Mouse (Mus musculus): ENCODE data around the gene Vangl2. TPM values are rescaled to one million over a fixed set of nuclear protein-coding genes. Genes with fewer than 3 reads are reported as not detected.

Gene Vangl2
- polyA plus RNA-seq, 1 experiment, result not detected

DNA sequence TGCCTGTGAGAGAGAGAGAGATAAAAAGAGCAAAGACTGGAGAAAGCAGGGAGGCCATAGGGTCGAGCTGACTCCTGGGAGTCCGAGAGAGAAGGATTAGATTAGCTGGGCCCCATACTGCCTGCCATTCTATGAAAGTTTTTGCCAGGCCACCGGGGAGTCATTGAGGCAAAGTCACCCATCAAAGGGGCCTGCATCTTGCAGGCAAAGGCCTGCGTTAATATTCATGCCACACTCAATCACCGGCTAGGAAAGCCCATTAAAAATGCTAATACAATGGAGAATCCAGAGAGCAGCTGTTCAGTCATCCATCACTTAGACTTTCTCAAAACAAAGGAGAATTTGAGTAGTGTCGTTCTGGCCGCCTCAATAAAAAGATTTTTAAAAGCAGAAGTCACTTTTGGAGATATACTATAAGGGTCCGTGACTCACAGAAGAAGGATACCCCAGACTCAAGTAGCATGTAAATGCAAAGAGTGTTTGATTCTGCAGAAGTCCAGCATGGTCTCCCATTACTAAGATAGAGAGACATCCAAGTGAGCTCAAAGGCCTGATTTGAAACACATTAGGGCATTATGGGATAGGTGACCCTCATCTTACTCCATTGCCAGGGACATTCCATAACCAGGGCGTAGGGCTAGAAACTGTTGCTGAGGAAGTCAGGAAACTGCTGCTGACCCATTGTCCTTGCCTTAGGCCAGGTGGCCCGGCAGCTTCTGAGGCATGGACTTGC, 57.2 kb downstream of the Vangl2 start:
- H3K4me1 ChIP-seq (ENCODE audit: control insufficient read depth, insufficient read depth, low read length), result no peaks in the 10 kb centered on the region
- H3K4me3 ChIP-seq (ENCODE audit: insufficient read depth, low read depth, low read length), result no peak overlapping the region
- 59% methylated on average over 10 of the region's 10 CpGs for WGBS
- TF ChIP-seq POLR2A (IDR thresholded peaks at IDR 0.05; ENCODE audit: insufficient read depth, low read depth, low read length), result no peak
- TF ChIP-seq CTCF (IDR thresholded peaks at IDR 0.05; ENCODE audit: insufficient read depth, low read depth, low read length), result no peak
- no peak overlapping the region for H3K27ac ChIP-seq (ENCODE audit: insufficient read depth, low read depth, low read length)

DNA sequence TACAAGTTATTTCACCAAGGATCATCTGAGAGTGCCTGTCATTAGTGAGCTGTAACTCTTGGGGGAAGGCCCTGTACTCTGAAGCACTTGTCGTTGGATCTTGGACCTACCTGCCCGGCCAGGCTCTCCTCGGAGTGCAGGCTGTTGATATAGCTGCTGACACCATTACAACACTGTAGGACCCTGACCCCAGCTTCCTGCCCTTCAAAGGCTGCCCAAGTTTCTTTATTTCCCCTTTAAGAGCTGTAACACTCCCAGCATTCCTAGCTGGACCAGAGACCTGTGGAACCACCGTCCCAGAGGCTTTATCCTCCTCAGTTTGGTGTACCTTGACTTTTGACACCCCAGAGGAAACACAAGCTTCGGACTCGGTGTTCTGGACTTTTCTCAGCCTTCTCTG, 59.0 kb downstream of the Vangl2 start:
- no peaks in the 10 kb centered on the region for H3K4me1 ChIP-seq (ENCODE audit: control insufficient read depth, insufficient read depth, low read length)
- TF ChIP-seq CTCF (IDR thresholded peaks at IDR 0.05; ENCODE audit: insufficient read depth, low read depth, low read length) (no peak), POLR2A (IDR thresholded peaks at IDR 0.05; ENCODE audit: insufficient read depth, low read depth, low read length) (no peak)
- no peak overlapping the region for H3K27ac ChIP-seq (ENCODE audit: insufficient read depth, low read depth, low read length)
- WGBS, result 90% methylated on average over 6 of the region's 6 CpGs
- no peak overlapping the region for H3K4me3 ChIP-seq (ENCODE audit: insufficient read depth, low read depth, low read length)

DNA sequence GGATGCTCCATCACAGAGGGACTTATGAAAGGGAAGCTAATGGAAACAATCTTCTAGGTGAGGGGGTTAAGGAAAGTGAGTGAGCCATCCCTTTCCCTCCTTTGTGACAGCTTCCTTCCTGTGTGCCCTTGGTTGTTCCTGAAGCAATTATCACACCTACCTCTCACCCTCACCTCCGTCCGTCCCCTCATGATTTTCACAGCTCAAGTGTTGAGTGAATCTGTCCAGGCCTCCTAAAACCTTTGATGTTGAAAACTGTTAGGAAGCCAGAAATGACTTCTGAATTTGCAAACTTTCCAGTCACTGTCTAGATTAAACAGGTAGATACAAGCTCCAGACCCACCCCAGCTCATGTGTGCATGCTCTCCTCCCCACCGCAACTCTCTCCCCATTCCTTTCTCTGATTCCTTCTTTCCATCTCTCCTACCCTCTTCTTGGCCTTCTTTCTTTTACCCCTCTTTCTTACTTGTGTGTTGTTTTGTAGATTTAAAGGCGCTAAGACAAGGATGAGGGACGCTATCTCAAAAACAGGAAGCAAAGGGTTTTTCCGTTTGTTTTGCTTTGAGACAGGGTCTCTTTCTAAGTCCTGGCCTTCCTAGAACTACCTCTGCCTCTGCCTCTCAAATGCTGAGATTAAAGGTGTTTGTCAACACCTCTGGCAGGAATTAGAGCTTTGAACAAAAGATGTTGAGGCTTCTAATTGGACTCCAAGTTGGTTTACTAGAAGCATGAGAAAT, 62.0 kb downstream of the Vangl2 start:
- Histone ChIP-seq H3K27ac (ENCODE audit: insufficient read depth, low read depth, low read length) (no peak overlapping the region), H3K4me1 (ENCODE audit: control insufficient read depth, insufficient read depth, low read length) (no peaks in the 10 kb centered on the region), H3K4me3 (ENCODE audit: insufficient read depth, low read depth, low read length) (no peak overlapping the region)
- TF ChIP-seq CTCF (IDR thresholded peaks at IDR 0.05; ENCODE audit: insufficient read depth, low read depth, low read length) (no peak), POLR2A (IDR thresholded peaks at IDR 0.05; ENCODE audit: insufficient read depth, low read depth, low read length) (no peak)
- 96% methylated on average over 6 of the region's 6 CpGs for WGBS

DNA sequence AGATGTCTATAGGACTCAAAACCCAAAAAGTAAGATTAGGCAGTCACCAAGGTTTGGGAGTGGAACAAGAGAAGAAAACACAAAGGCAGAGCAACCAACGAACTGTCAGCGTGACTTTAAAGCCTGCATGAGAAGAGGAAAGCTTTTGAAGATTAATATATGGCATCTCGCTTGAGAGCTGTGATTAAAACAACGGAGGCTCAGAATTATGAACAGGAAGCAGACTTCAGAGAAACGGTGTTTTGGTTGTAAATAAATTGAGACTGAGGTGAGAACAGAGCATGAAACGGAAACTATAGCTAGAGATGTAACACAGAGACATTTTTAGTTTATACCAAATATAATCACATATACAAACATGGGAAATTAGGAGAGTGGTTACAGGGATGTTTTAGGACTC, 64.6 kb downstream of the Vangl2 start:
- TF ChIP-seq CTCF (IDR thresholded peaks at IDR 0.05; ENCODE audit: insufficient read depth, low read depth, low read length) (no peak), POLR2A (IDR thresholded peaks at IDR 0.05; ENCODE audit: insufficient read depth, low read depth, low read length) (no peak)
- Histone ChIP-seq H3K4me3 (ENCODE audit: insufficient read depth, low read depth, low read length) (no peak overlapping the region), H3K27ac (ENCODE audit: insufficient read depth, low read depth, low read length) (no peak overlapping the region), H3K4me1 (ENCODE audit: control insufficient read depth, insufficient read depth, low read length) (no peaks in the 10 kb centered on the region)
- WGBS, result 76% methylated on average over 6 of the region's 6 CpGs

DNA sequence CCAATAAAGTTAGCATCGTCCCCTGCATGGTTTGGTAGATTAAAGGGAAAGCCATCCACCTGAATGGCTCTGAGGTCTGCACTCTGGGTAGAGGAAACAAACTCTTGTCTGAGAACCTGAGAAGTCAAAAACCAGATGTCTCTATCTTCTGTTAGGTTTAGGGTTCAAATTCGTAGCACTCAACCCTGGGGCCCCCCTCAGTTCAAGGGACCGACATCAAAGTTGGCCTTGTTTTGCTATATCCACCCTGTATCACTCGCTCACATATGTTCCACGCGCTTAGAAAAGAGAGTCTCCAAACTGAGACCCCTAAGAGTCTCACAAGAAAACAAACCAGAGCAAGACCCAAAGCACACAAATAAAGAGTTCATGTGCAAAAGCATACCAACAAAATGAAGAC, 66.5 kb downstream of the Vangl2 start:
- no peaks in the 10 kb centered on the region for H3K4me1 ChIP-seq (ENCODE audit: control insufficient read depth, insufficient read depth, low read length)
- no peak overlapping the region for H3K27ac ChIP-seq (ENCODE audit: insufficient read depth, low read depth, low read length)
- TF ChIP-seq POLR2A (IDR thresholded peaks at IDR 0.05; ENCODE audit: insufficient read depth, low read depth, low read length) (no peak), CTCF (IDR thresholded peaks at IDR 0.05; ENCODE audit: insufficient read depth, low read depth, low read length) (no peak)
- H3K4me3 ChIP-seq (ENCODE audit: insufficient read depth, low read depth, low read length), result no peak overlapping the region
- WGBS, result 94% methylated on average over 6 of the region's 6 CpGs

DNA sequence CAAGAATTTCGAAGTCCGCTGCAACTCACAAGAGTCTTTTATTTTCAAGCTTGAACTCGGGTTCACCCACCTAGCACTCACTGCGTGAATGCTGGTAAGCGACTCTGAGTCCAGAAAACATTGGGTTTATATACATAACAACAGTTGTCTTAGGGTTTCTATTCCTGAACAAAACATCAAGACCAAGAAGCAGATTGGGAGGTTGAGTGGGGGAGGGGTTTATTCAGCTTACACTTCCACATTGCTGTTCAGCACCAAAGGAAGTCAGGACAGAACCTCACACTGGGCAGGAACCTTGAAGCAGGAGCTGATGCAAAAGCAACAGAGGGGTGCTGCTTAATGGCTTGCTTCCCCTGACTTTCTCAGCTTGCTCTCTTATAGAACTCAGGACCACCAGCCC, 67.5 kb downstream of the Vangl2 start:
- TF ChIP-seq POLR2A (IDR thresholded peaks at IDR 0.05; ENCODE audit: insufficient read depth, low read depth, low read length), result no peak
- TF ChIP-seq CTCF (IDR thresholded peaks at IDR 0.05; ENCODE audit: insufficient read depth, low read depth, low read length), result no peak

DNA sequence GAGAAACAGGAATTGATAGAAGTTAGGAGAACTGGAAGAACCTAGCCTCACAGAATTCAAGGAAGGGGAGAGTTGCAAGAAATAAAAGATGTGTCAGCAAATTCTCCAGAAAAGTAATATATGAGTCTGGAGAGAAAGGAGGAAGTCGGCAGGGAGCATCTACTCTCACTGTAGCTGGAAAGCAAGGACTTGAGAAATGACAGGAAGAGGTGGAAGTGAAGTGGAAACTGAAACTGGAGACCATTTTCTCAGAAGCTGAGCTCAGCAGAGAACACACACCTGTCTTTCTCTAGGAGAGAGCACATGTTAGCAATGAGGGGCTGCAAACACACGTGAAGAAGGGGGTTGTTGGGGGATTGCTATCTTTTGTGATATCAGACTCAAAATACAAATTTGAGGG, 70.8 kb downstream of the Vangl2 start:
- 82% methylated on average over 2 of the region's 2 CpGs for WGBS
- TF ChIP-seq CTCF (IDR thresholded peaks at IDR 0.05; ENCODE audit: insufficient read depth, low read depth, low read length), result no peak
- no peak for TF ChIP-seq POLR2A (IDR thresholded peaks at IDR 0.05; ENCODE audit: insufficient read depth, low read depth, low read length)
- H3K27ac ChIP-seq (ENCODE audit: insufficient read depth, low read depth, low read length), result no peak overlapping the region
- no peak overlapping the region for H3K4me3 ChIP-seq (ENCODE audit: insufficient read depth, low read depth, low read length)
- H3K4me1 ChIP-seq (ENCODE audit: control insufficient read depth, insufficient read depth, low read length), result no peaks in the 10 kb centered on the region

More for the DNA sequence above, 67.5 kb downstream of the Vangl2 start:
- 88% methylated on average over 5 of the region's 5 CpGs for WGBS
- no peak overlapping the region for H3K27ac ChIP-seq (ENCODE audit: insufficient read depth, low read depth, low read length)
- no peak overlapping the region for H3K4me3 ChIP-seq (ENCODE audit: insufficient read depth, low read depth, low read length)
- H3K4me1 ChIP-seq (ENCODE audit: control insufficient read depth, insufficient read depth, low read length), result no peaks in the 10 kb centered on the region

DNA sequence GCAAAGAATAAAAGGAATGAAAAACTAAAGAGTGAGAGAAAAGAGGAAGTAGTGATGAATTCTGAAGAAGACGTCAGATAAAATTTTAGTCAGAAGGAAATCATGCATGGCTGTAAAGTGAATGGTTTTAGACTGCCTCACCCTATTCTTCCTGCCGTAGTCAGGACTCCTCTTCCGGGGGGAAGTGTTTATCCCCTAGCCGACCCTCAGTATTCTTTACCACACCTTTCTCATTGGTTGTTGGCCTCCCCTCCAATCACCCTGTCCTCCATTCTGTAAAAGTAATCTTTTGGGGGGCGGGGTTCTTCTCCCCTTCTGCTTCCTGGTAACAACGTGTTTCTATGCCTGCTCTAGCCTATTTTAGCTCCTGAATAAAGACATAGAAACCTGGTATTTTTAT, 73.2 kb downstream of the Vangl2 start:
- Histone ChIP-seq H3K27ac (ENCODE audit: insufficient read depth, low read depth, low read length) (no peak overlapping the region), H3K4me3 (ENCODE audit: insufficient read depth, low read depth, low read length) (no peak overlapping the region), H3K4me1 (ENCODE audit: control insufficient read depth, insufficient read depth, low read length) (no peaks in the 10 kb centered on the region)
- TF ChIP-seq POLR2A (IDR thresholded peaks at IDR 0.05; ENCODE audit: insufficient read depth, low read depth, low read length), result no peak
- no peak for TF ChIP-seq CTCF (IDR thresholded peaks at IDR 0.05; ENCODE audit: insufficient read depth, low read depth, low read length)
- WGBS, result 62% methylated on average over 6 of the region's 6 CpGs

Other genes starting within 250 kb of the Vangl2 start
- gene Cd84, start 188.7 kb downstream of the Vangl2 start, polyA plus RNA-seq (2012; ENCODE audit: insufficient read depth, insufficient read length, low replicate concordance, missing spikeins), result not detected in 2 replicates
- not detected in 2 replicates for gene Gm10521, start 132.8 kb downstream of the Vangl2 start, polyA plus RNA-seq (2012; ENCODE audit: insufficient read depth, insufficient read length, low replicate concordance, missing spikeins)
- not detected in 2 replicates for gene Slamf6, start 110.9 kb downstream of the Vangl2 start, polyA plus RNA-seq (2012; ENCODE audit: insufficient read depth, insufficient read length, low replicate concordance, missing spikeins)
- not detected in 2 replicates for gene Nhlh1, start 29.1 kb upstream of the Vangl2 start, polyA plus RNA-seq (2012; ENCODE audit: insufficient read depth, insufficient read length, low replicate concordance, missing spikeins)
- gene Copa, start 54.1 kb upstream of the Vangl2 start, polyA plus RNA-seq (2012; ENCODE audit: insufficient read depth, insufficient read length, low replicate concordance, missing spikeins), result 120 and 157 TPM in 2 replicates
- 196 TPM in 1 of 2 replicates, not detected in the other for gene Ncstn, start 54.4 kb upstream of the Vangl2 start, polyA plus RNA-seq (2012; ENCODE audit: insufficient read depth, insufficient read length, low replicate concordance, missing spikeins)
- 478 TPM in 1 of 2 replicates, not detected in the other for gene Pex19, start 98.3 kb upstream of the Vangl2 start, polyA plus RNA-seq (2012; ENCODE audit: insufficient read depth, insufficient read length, low replicate concordance, missing spikeins)
- gene Dcaf8, start 119.6 kb upstream of the Vangl2 start, polyA plus RNA-seq (2012; ENCODE audit: insufficient read depth, insufficient read length, low replicate concordance, missing spikeins), result 96.2 TPM in 1 of 2 replicates, not detected in the other
- gene Pea15a, start 178.4 kb upstream of the Vangl2 start, polyA plus RNA-seq (2012; ENCODE audit: insufficient read depth, insufficient read length, low replicate concordance, missing spikeins), result 189 TPM in 1 of 2 replicates, not detected in the other
- not detected in 2 replicates for gene Casq1, start 191.4 kb upstream of the Vangl2 start, polyA plus RNA-seq (2012; ENCODE audit: insufficient read depth, insufficient read length, low replicate concordance, missing spikeins)
- not detected in 2 replicates for gene Atp1a4, start 230.0 kb upstream of the Vangl2 start, polyA plus RNA-seq (2012; ENCODE audit: insufficient read depth, insufficient read length, low replicate concordance, missing spikeins)
- gene Igsf8, start 233.2 kb upstream of the Vangl2 start, polyA plus RNA-seq (2012; ENCODE audit: insufficient read depth, insufficient read length, low replicate concordance, missing spikeins), result not detected in 2 replicates

Measured in olfactory bulb, adult 2 months (tissue).